Mouse (Mus musculus): ENCODE data around the gene Gm20441.

DNA sequence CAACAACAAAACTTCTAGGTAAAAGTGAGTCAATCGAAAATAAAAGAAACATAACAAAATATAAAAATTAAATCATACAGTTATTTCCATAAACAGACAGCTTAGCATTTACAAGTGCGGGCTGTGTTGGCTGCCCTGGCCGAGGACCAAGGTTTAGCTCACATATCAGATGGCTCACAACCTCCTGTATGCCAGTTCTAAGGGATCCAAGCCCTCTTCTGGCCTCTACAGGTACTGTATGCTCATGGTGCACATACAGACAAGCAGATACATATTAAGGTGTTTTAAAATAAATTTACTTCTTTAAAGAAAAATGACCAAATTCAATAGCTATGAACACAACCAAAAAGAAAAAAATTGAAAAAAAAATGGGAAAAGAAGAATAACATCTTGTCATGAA is 20.4 kb downstream of the Gm20441 start:
- TF ChIP-seq CTCF (IDR thresholded peaks at IDR 0.05) (no peak), POLR2A (IDR thresholded peaks at IDR 0.05; ENCODE audit: insufficient read depth, low read depth, low read length) (no peak), EP300 (IDR thresholded peaks at IDR 0.05; ENCODE audit: insufficient read depth, low read depth, low read length) (no peak)
